Mouse (Mus musculus) embryonic facial prominence, embryonic 14.5 days (tissue): ENCODE data around the gene Akirin2. TPM values are rescaled to one million over a fixed set of nuclear protein-coding genes. Genes with fewer than 3 reads are reported as not detected.

ENCODE experiments used
- ATAC-seq: fragments of 200-750 bp; cut with Nextera tagmentation; 2 replicates; pipeline ENCODE4 v1.8.0; 2017; ENCODE audit warnings: low read depth, moderate number of reproducible peaks, moderate TSS enrichment
- DNase-seq: peaks from one replicate; pipeline ENCODE4 v3.0.0-alpha.2; 2015; ENCODE audit warnings: low spot score
- H3K27ac ChIP-seq: fragments of 300-500 bp; sonication (generic); replicated peaks from 2 replicates; pipeline ENCODE4 v1.5.1; 2014; ENCODE audit warnings: low read depth, mild to moderate bottlenecking, low read length, moderate library complexity
- H3K27me3 ChIP-seq: fragments of 300-500 bp; sonication (generic); replicated peaks from 2 replicates; pipeline ENCODE4 v1.6.1; 2014; ENCODE audit warnings: low read length; ENCODE audit not compliant: control insufficient read depth, insufficient read depth
- H3K36me3 ChIP-seq: fragments of 300-500 bp; sonication (generic); 2 replicates; pipeline ENCODE4 v1.6.1; 2014; ENCODE audit warnings: low read length, mixed read lengths; ENCODE audit not compliant: control insufficient read depth, insufficient read depth
- H3K4me1 ChIP-seq: fragments of 300-500 bp; sonication (generic); 2 replicates; pipeline ENCODE4 v1.6.1; 2014; ENCODE audit warnings: antibody characterized with exemption, low read length; ENCODE audit not compliant: control insufficient read depth, insufficient read depth
- H3K4me2 ChIP-seq: fragments of 300-500 bp; sonication (generic); 2 replicates; pipeline ENCODE4 v1.6.1; 2014; ENCODE audit warnings: low read depth, mild to moderate bottlenecking, low read length, moderate library complexity, mixed read lengths
- H3K4me3 ChIP-seq: fragments of 300-500 bp; sonication (generic); 2 replicates; pipeline ENCODE4 v1.5.1; 2014; ENCODE audit warnings: low read depth, mild to moderate bottlenecking, low read length
- H3K9ac ChIP-seq: fragments of 300-500 bp; sonication (generic); 2 replicates; pipeline ENCODE4 v1.6.1; 2014; ENCODE audit warnings: low read depth, mild to moderate bottlenecking, low read length, moderate library complexity, mixed read lengths
- H3K9me3 ChIP-seq: fragments of 300-500 bp; sonication (generic); 2 replicates; pipeline ENCODE4 v1.6.1; 2016; ENCODE audit warnings: low read length; ENCODE audit not compliant: control insufficient read depth
- WGBS: fragments of 180-500 bp; shearing (Covaris S2); extraction: QIAGEN DNeasy Blood & Tissue Kit; methylation state at CpG from one replicate; pipeline ENCODE4 v1.1.7; 2014; 5-methylcytosine and 5-hydroxymethylcytosine counted together
- polyA plus RNA-seq: library from polyadenylated mRNA; unstranded; fragments of >200 nt; fragmentation: Nextera tagmentation; extraction: Ambion mirVana; gene quantifications from 2 replicates; pipeline ENCODE4 v1.2.1, GENCODE M21; 2014

Gene Akirin2
- polyA plus RNA-seq, 1 experiment from 2014 or later, result 55.0 TPM

DNA sequence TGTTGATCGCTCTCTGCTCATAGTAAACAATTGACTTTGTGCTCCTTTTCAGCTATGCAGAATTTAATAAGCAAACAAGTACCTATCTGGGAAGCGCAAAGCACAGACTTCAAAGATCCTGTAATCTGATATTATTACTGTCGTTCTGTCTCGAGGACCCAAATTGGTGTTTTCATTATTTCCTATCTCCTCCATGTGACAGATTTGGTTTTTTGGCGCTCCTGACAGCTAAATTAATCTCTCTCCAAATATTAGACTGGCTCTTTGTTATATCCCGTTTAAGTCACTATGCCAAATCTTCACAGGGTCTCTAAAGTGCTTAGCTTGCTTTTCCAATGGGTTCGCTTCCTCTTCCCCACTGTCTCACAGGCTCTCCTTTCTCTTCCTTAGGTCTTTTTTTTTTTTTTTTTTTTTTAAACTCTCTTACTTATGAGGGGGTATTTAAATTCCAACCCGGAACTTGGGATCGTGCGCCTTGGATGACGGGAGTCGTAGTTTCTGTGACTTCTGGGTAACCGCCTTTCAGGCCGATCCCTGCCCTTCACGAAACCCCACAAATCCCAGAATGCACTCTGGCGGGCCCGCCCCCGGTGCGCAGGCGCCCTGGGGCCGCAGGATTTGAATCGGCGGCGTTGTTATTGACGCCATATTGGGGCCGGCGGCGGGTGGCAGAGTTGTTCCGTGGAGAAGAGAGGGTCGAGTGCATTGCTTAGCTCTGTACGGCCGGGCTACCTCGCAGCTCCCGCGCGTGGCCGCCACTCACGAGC is 573 bp upstream of the Akirin2 start:
- ATAC-seq, result peak; percentile 95
- Histone ChIP-seq H3K9ac (peak overlapping the region; percentile 94), H3K36me3 (no peaks in the 10 kb centered on the region), H3K4me2 (peak overlapping the region; percentile 62), H3K4me1 (peaks cover 6% of the 10 kb centered on the region; the same call in 1 of the 2 replicates), H3K27me3 (no peaks in the 10 kb centered on the region), H3K4me3 (peak overlapping the region; percentile 95), H3K27ac (peak overlapping the region; percentile 92), H3K9me3 (no peaks in the 10 kb centered on the region)
- peak; percentile 99 for DNase-seq
- 2% methylated on average over 38 of the region's 38 CpGs for WGBS

DNA sequence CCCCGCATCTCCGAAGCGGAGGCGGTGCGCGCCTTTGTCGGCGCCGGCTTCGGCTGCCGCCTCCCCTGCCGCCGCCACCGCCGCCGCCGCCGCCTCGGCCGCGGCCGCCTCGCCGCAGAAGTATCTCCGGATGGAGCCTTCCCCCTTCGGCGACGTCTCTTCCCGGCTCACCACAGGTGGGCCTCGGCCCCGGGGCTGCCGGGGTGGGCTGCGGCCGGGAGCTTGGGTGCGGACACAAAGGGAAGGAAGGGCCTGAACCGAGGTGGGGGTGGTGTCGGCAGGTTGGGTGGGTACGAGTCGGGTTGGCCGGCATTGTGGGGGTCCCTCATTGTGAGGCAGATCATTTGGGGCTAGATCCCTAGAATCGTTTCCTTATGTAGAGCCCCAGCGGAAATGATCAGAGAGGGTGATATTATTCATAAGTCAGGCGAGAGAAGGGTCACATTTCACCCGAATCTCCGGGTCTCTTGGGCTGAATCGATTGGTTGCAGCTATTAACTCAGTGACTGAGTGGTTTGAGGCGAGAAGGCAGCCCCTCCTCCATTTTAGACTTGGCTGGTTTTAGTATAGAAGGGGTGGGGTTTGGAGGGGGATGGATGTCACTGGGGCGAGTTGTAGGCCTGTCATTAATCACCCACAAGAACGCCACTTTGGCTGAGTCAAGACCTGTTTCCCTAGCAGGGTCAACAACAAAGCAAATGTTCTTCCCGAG is 517 bp downstream of the Akirin2 start:
- H3K27me3 ChIP-seq, result no peaks in the 10 kb centered on the region
- peak overlapping the region; percentile 62 for H3K4me2 ChIP-seq
- H3K9ac ChIP-seq, result peak overlapping the region; percentile 94
- peaks cover 6% of the 10 kb centered on the region; the same call in 1 of the 2 replicates for H3K4me1 ChIP-seq
- no peaks in the 10 kb centered on the region for H3K36me3 ChIP-seq
- no peaks in the 10 kb centered on the region for H3K9me3 ChIP-seq
- DNase-seq (peak; percentile 90), ATAC-seq (peak; percentile 64)
- peak overlapping the region; percentile 92 for H3K27ac ChIP-seq
- peak overlapping the region; percentile 95 for H3K4me3 ChIP-seq
- WGBS, result 0% methylated on average over 17 of the region's 50 CpGs

DNA sequence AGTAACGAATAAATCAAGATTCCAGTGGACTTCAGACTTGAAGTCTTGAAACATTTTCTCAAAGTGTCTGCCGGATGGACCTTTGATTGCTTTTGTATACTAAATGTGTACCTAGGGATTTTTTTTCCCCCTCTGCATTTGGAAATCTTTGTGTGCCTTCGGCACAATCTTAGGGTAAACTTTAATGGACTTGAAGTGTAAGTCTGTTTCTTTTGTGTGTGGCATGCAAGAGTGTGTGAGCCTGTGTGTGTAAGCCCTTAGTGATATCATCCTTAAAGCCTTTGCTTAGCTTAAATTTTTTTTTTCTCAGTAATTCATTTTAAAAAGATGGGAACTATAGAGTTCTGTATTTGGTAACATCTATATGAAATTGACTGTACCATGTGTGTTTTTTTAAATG is 1.2 kb downstream of the Akirin2 start:
- H3K4me3 ChIP-seq, result peak overlapping the region; percentile 95
- H3K36me3 ChIP-seq, result no peaks in the 10 kb centered on the region
- ATAC-seq (no peak), DNase-seq (no peak)
- peaks cover 13% of the 10 kb centered on the region; the same call in 1 of the 2 replicates for H3K4me1 ChIP-seq
- WGBS, result 16% methylated on average over 3 of the region's 3 CpGs
- H3K27me3 ChIP-seq, result no peaks in the 10 kb centered on the region
- H3K9me3 ChIP-seq, result no peaks in the 10 kb centered on the region
- H3K27ac ChIP-seq, result peak overlapping the region; percentile 92
- peak overlapping the region; percentile 62 for H3K4me2 ChIP-seq
- H3K9ac ChIP-seq, result peak overlapping the region; percentile 94

DNA sequence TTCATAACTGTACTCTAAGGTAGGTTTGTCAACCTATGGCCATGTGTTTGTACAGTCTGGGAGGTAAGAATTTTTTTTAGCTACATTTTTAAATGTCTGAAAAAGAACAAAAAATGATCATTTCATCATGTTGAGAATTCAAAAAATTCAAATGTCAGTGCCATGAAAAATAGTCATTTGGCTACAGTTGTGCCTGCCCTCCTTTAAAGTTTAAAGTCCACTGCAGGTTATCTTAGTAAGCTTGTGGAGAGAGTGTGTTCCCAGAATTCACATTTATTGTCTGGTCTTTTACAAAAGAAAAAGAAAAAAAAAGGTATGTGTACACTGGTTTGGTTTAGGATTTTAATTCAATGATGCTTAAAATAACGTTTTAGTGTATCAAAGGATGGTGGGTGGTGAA is 3.9 kb downstream of the Akirin2 start:
- WGBS, result 49% methylated on average over 1 of the region's 1 CpGs
- Histone ChIP-seq H3K4me3 (no peak overlapping the region), H3K4me1 (peaks cover 16% of the 10 kb centered on the region; the same call in 1 of the 2 replicates), H3K9me3 (no peaks in the 10 kb centered on the region), H3K36me3 (no peaks in the 10 kb centered on the region), H3K27ac (no peak overlapping the region), H3K4me2 (no peak overlapping the region), H3K9ac (no peak overlapping the region), H3K27me3 (no peaks in the 10 kb centered on the region)
- DNase-seq (no peak), ATAC-seq (no peak)

DNA sequence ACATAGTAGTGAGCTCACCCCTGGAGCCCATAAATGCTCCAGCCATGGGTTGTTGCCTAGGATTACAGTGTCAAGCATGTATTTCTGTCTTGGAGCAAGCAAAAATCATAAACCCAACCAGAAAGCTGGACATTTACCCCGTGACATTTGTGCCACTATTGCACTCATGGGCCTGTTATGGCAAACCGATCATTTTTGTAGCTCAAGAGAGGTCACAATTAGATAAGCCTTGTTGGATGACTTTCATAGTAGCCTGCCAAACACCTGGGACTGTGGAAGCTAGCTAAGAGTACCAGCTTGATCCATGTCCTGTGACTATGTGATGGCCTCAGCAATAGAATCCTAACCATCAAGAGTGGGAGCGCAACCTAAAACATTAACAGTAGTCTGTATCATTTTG is 4.9 kb downstream of the Akirin2 start:
- H3K4me2 ChIP-seq, result no peak overlapping the region
- DNase-seq (no peak), ATAC-seq (no peak)
- H3K36me3 ChIP-seq, result no peaks in the 10 kb centered on the region
- 95% methylated on average over 3 of the region's 3 CpGs for WGBS
- H3K4me3 ChIP-seq, result no peak overlapping the region
- H3K27ac ChIP-seq, result no peak overlapping the region
- H3K9ac ChIP-seq, result no peak overlapping the region
- H3K9me3 ChIP-seq, result no peaks in the 10 kb centered on the region
- H3K27me3 ChIP-seq, result no peaks in the 10 kb centered on the region
- H3K4me1 ChIP-seq, result peaks cover 16% of the 10 kb centered on the region; the same call in 1 of the 2 replicates

DNA sequence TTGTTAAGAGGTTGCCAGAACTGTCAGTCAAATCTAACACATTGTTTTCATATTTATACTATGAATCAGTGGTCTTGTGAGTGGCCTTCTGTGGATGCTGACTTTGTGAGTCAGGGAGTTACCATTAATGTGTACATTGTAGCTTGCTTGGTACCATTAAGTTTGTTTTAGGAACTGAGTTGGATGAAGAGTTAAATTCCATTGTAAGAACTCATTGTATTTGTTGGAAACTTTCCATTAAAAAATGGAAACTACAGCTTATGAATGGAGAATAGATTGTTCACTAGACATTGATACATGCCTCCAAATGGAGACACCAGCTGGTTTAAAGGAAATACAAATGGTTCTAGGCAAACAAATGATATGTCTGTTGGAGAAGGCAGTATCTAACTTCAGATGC is 5.4 kb downstream of the Akirin2 start:
- Histone ChIP-seq H3K4me1 (peaks cover 16% of the 10 kb centered on the region; the same call in 1 of the 2 replicates), H3K9me3 (no peaks in the 10 kb centered on the region), H3K36me3 (no peaks in the 10 kb centered on the region), H3K4me3 (no peak overlapping the region), H3K27me3 (no peaks in the 10 kb centered on the region), H3K27ac (no peak overlapping the region), H3K9ac (no peak overlapping the region), H3K4me2 (no peak overlapping the region)
- no peak for DNase-seq
- no peak for ATAC-seq

DNA sequence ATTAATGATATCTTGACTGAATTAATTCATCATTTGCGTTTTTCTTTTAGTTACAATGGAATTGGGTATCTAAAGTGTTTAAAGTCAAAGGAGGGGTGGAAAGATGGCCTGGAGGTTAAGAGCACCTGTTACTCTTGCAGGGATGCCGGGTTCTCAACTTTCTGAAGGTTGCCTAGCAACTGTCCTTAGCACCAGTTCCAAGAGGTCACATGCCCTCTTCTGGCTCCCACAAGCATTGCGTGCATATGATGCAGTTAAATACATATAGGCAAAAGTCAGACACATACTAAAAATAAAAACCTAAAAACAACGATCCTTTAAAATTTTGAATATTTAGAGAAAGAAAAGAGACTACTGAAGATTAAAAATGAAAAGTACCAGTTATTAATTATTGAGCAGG is 10.2 kb downstream of the Akirin2 start:
- DNase-seq (peak; percentile 68), ATAC-seq (no peak)
- no peak overlapping the region for H3K4me3 ChIP-seq
- peaks cover 9% of the 10 kb centered on the region; the same call in 1 of the 2 replicates for H3K4me1 ChIP-seq
- H3K36me3 ChIP-seq, result peaks cover 21% of the 10 kb centered on the region
- H3K4me2 ChIP-seq, result no peak overlapping the region
- H3K27me3 ChIP-seq, result no peaks in the 10 kb centered on the region
- H3K9ac ChIP-seq, result no peak overlapping the region
- 55% methylated on average over 4 of the region's 4 CpGs for WGBS
- H3K27ac ChIP-seq, result no peak overlapping the region
- no peaks in the 10 kb centered on the region for H3K9me3 ChIP-seq

DNA sequence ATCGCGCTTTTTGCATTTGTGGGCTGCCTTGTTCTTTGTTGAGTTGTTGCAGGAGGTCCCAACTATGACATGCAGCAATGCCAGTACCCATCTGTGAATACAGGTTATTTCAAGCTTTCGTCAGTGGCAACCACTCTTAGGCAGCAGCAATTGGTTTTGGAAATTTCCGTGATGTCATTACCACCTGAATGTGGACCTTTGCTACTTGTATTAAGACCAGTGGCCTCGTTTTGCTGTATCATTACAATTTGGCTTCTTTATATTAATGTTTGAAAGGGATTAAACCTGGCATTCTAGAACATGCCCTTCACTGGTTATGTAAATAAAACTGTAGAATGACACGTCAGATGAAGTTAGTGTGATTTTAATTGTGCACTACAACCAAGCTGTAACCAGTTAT is 15.5 kb downstream of the Akirin2 start:
- no peaks in the 10 kb centered on the region for H3K4me1 ChIP-seq
- peaks cover 68% of the 10 kb centered on the region for H3K36me3 ChIP-seq
- H3K9me3 ChIP-seq, result no peaks in the 10 kb centered on the region
- H3K27me3 ChIP-seq, result no peaks in the 10 kb centered on the region
- ATAC-seq (no peak), DNase-seq (no peak)
- H3K9ac ChIP-seq, result no peak overlapping the region
- H3K4me2 ChIP-seq, result no peak overlapping the region
- H3K4me3 ChIP-seq, result no peak overlapping the region
- WGBS, result 88% methylated on average over 6 of the region's 6 CpGs
- H3K27ac ChIP-seq, result no peak overlapping the region
